Mouse (Mus musculus) E14TG2a.4 (cell line): ENCODE results near the gene Ston1.
A peak's percentile ranks its signal among the peaks of the same experiment; 100 is the strongest.

Experiments used
- H3K27me3 ChIP-seq: 2 replicates; pipeline ENCODE4 v1.6.1; 2014; ENCODE audit warnings: low read length, control low read depth; ENCODE audit not compliant: insufficient read depth
- H3K36me3 ChIP-seq: 2 replicates; pipeline ENCODE4 v1.6.1; 2014; ENCODE audit warnings: low read length, control low read depth; ENCODE audit not compliant: insufficient read depth
- H3K4me1 ChIP-seq: replicated peaks from 2 replicates; pipeline ENCODE4 v1.6.1; 2014; ENCODE audit warnings: low read depth, low read length, control low read depth
- H3K4me3 ChIP-seq: replicated peaks from 2 replicates; pipeline ENCODE4 v1.5.1; 2014; ENCODE audit warnings: mild to moderate bottlenecking, low read length
- H3K9me3 ChIP-seq: 2 replicates; pipeline ENCODE4 v1.6.1; 2014; ENCODE audit warnings: low read length, control low read depth
- CTCF ChIP-seq: conservative IDR thresholded peaks from 2 replicates; pipeline ENCODE4 v1.5.1; 2014; ENCODE audit warnings: low read length
- NANOG ChIP-seq: IDR thresholded peaks from 2 replicates; pipeline ENCODE4 v1.6.1; 2014; ENCODE audit warnings: borderline replicate concordance, low read length, mixed read lengths
- POU5F1 ChIP-seq: IDR thresholded peaks from 2 replicates; pipeline ENCODE4 v1.6.1; 2014; ENCODE audit warnings: low read length, borderline replicate concordance

Ston1 gene

DNA sequence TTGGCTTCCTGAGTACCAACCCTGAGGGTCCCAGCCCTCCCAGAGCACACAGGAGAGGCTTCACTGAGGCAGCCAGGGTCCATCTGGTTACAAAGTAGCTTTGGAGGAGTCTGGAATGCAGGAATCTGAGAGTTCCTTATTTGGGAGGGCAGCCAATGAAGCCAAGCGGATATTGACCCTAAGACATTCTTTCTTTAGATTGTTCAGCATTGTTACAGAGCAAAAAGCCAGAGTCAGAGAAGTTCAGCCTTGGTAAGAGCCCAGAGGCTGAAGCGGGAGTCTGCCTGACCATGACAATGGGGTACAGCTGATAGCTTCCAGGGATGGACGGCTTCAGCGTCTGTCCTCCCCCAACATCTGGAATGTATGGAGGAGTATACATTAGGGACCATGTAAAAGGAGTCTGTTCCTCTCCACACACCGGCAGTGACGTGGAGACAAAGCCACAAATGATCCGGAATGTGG, 28.9 kb downstream of the Ston1 start:
- TF ChIP-seq POU5F1: no peak
- TF ChIP-seq CTCF: no peak
- no peak for TF ChIP-seq NANOG
- peaks cover 18% of the 10 kb centered on the region for H3K36me3 ChIP-seq
- no peaks in the 10 kb centered on the region for H3K27me3 ChIP-seq
- peaks cover 74% of the 10 kb centered on the region for H3K4me1 ChIP-seq
- peak overlapping the region; percentile 77 for H3K4me3 ChIP-seq
- no peaks in the 10 kb centered on the region for H3K9me3 ChIP-seq

DNA sequence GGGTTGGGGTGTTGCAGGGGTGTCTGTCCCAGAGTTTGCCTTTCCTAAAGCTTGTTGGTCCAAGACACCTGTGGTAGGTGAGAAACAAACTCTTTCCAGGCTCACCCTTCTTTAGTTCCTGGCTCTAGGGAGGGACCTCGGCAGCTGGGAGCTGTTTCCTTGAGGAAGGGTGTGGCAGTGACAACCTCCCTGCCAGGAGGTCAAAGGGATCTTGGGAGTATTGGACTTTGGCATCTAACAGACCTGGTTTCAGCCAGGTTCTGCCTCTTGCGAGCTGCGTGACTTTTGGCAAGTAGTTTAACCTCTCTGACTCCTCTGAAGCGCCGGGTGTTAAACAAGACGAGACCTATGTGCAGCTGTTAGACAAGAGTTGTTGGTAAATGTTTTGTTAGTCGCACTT, 29.7 kb downstream of the Ston1 start:
- H3K27me3 ChIP-seq: no peaks in the 10 kb centered on the region
- H3K4me1 ChIP-seq: peaks cover 76% of the 10 kb centered on the region
- H3K9me3 ChIP-seq: no peaks in the 10 kb centered on the region
- TF ChIP-seq CTCF (no peak), NANOG (no peak), POU5F1 (no peak)
- H3K4me3 ChIP-seq: peak overlapping the region; percentile 39
- H3K36me3 ChIP-seq: peaks cover 10% of the 10 kb centered on the region

DNA sequence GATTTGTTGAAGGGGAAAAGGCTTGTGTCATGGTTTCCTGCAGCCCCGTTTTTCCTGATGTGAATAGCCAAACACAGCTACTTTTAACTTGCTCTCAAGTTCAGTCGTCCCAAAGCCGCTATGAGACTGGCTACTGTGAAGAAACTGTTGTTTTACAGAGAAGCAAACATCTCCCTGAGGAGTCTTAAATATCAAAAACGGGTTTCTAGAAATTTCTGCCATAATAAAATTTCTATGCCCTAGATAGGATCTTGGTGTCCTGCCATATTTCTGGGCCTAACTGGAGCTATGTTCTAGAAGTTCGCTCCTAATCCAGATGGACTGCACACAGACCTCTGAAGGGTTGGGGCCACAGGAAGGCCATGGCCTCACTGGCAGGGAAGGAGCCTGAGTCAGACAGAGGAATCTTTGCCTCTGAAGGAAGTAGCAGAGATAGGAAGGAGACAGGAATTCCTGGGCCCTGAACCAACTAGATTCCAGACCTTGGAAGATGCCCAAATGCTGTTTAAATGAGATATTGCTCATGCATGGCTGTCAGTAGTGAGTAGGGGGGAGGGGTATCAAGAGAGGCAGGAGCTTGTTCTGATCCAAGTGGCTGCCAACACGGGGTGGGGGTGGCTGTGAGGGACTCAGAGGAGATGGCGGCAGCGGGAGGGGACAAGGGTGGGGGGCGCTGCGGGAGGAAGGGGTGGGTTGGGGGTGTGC, 31.3 kb downstream of the Ston1 start:
- no peak for TF ChIP-seq POU5F1
- TF ChIP-seq CTCF: no peak
- no peak for TF ChIP-seq NANOG
- Histone ChIP-seq H3K4me3 (0 out of 2 replicates have a peak overlapping the region, but pooled peaks have one; percentile 13), H3K27me3 (no peaks in the 10 kb centered on the region), H3K4me1 (peaks cover 75% of the 10 kb centered on the region), H3K9me3 (no peaks in the 10 kb centered on the region), H3K36me3 (peaks cover 3% of the 10 kb centered on the region; the same call in 1 of the 2 replicates)

DNA sequence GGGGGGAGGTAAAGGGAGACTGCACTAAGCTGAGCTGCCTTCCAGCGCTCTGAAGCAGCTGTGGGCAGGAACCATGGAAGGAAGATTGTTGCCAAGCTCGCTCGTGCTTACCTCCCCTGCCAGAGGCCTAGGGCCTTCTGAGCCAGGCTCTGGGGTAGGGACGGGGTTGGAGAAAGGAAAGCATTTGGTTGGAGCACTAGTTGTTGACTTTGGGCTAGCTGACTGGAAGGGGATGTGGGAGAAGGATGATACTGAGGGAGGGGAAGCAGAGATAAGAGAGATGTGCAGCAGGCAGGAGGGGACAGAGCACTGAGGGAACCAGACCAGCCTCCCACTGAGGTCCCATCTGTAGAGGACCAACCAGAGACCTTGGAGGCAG, 31.9 kb downstream of the Ston1 start:
- TF ChIP-seq POU5F1 (no peak), CTCF (no peak)
- H3K4me3 ChIP-seq: peak overlapping the region; percentile 62
- H3K27me3 ChIP-seq: no peaks in the 10 kb centered on the region
- H3K9me3 ChIP-seq: no peaks in the 10 kb centered on the region
- no peaks in the 10 kb centered on the region for H3K36me3 ChIP-seq
- H3K4me1 ChIP-seq: peaks cover 69% of the 10 kb centered on the region

DNA sequence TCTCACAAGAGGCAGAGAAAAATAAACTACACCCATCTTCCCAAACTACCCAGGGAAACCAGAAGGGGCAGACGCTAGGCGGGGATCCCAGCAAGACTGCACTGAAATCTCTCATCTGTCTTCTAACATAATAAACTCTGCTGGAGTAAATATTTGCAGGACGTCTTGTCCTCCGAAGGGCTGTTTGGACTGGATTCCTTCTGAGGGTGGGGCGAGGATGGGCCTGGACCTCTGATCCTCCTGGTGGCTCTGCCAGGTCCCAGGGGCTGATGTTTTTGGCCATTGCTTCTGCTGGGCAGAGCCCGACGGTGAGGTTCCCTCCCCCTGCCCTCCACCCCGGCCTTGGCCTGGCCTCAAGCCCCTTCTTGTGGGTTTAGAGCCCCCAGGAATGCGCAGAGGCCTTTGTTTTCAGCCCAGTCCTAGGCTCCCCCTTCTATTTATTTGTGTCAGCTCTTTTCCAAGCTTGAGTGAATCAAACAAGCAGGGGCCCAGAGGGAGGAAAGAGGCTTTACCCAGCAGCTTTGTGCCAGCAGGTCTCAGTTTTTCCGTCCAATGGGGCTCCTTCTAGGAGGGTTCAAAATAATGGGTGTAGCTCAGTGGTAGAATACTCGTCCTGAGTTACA, 32.6 kb downstream of the Ston1 start:
- no peaks in the 10 kb centered on the region for H3K36me3 ChIP-seq
- H3K9me3 ChIP-seq: no peaks in the 10 kb centered on the region
- TF ChIP-seq CTCF (no peak), NANOG (no peak), POU5F1 (no peak)
- peak overlapping the region; percentile 62 for H3K4me3 ChIP-seq
- H3K27me3 ChIP-seq: peaks cover 1% of the 10 kb centered on the region
- peaks cover 64% of the 10 kb centered on the region for H3K4me1 ChIP-seq

DNA sequence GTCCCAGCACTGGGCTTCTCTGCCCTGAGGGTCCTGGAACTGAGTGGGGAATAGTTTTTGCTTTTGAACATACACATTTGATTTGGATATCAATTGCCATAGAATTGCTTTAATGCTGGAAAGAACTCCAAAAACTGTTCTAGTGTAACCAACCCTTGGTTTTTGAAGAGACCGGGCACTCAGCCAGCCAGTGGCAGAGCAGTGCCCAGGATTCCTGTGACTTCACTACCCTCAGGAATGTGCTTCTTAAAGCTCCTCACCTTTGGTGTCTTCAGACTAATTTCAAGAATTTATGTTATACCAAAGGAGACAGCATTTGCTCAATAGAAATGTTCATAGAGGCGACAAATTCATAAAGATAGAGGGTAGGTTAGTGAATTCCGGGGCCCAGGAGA, 33.1 kb downstream of the Ston1 start:
- H3K36me3 ChIP-seq: no peaks in the 10 kb centered on the region; the same call in 1 of the 2 replicates
- TF ChIP-seq NANOG (no peak), CTCF (no peak), POU5F1 (no peak)
- H3K27me3 ChIP-seq: peaks cover 6% of the 10 kb centered on the region
- H3K4me3 ChIP-seq: peak overlapping the region; percentile 62
- H3K4me1 ChIP-seq: peaks cover 65% of the 10 kb centered on the region
- no peaks in the 10 kb centered on the region for H3K9me3 ChIP-seq

DNA sequence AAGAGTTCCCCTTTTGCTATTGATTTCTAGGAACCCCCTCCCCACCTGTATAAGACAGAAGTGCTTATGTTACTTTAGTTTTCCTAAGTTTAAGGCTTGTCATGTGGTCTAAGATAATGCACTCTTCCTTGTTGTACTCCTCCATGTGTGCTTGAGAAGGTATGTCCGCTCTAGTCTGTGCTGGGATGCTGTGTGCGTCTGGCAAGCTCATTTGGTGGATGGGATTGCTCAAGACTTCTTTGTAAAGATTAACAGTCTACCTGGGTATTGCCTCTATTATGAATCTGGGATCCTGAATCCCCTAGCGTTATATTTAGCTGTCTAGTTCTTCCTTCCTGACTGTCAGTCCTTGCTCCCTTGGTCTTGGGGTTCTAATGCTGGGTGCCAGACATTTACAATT, 35.1 kb downstream of the Ston1 start:
- Histone ChIP-seq H3K4me1 (peaks cover 61% of the 10 kb centered on the region), H3K9me3 (no peaks in the 10 kb centered on the region), H3K4me3 (no peak overlapping the region), H3K27me3 (peaks cover 21% of the 10 kb centered on the region), H3K36me3 (peaks cover 5% of the 10 kb centered on the region; the same call in 1 of the 2 replicates)
- TF ChIP-seq NANOG (no peak), CTCF (no peak), POU5F1 (no peak)

DNA sequence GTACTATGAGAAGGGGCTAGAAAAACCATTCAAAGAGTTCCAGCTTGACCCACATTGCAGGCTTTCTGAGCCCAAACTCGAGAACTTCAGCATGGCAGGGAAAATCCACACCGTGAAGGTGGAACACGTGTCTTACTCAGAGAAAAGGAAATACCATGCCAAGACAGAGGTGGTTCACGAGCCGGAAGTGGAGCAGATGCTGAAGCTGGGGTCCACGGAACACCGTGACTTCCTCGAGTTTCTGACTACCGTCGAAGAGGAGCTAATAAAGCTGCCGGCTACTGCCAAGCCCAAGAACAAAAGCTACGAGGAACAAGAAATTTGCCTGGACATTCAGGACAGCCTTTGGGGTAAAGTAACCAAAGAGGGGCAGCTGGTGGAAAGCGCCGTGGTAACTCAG, 38.6 kb downstream of the Ston1 start:
- Histone ChIP-seq H3K4me3 (peak overlapping the region; percentile 44), H3K4me1 (peaks cover 36% of the 10 kb centered on the region)

DNA sequence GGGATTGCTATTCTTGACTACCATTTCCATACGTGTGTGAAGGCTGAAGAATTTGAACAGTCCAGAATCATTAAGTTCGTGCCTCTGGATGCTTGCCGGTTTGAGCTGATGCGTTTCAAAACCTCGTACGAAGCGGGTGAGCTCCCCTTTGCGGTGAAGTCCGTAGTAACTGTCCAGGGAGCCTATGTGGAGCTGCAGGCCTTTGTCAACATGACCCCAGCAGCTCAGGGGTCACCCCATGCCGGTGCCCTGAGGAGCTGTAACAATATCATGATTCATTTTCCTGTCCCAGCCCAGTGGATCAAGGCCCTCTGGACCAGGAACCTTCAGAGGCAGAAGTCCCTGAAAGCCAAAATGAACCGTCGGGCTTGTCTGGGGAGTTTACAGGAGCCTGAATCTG, 39.1 kb downstream of the Ston1 start:
- TF ChIP-seq POU5F1 (no peak), CTCF (no peak), NANOG (no peak)
- Histone ChIP-seq H3K27me3 (peaks cover 21% of the 10 kb centered on the region), H3K4me1 (peaks cover 31% of the 10 kb centered on the region)

More for the DNA sequence above, 38.6 kb downstream of the Ston1 start:
- TF ChIP-seq CTCF (no peak), POU5F1 (no peak), NANOG (no peak)
- Histone ChIP-seq H3K36me3 (peaks cover 5% of the 10 kb centered on the region; the same call in 1 of the 2 replicates), H3K27me3 (peaks cover 21% of the 10 kb centered on the region), H3K9me3 (no peaks in the 10 kb centered on the region)

More for the DNA sequence above, 39.1 kb downstream of the Ston1 start:
- Histone ChIP-seq H3K9me3 (no peaks in the 10 kb centered on the region), H3K4me3 (peak overlapping the region; percentile 44), H3K36me3 (peaks cover 5% of the 10 kb centered on the region; the same call in 1 of the 2 replicates)
